Mouse (Mus musculus) MN1 (cell line): ENCODE measurements at regions not wholly inside any gene's neighbourhood (a gene's known extent, or its start where the extent isn't known, plus 50 kb on each side); places are given as distances from the start of the nearest gene placed in this dataset.

Source experiments
- DNase-seq: peaks from one replicate; pipeline ENCODE4 v3.0.0-alpha.2; 2016; ENCODE audit warnings: low spot score

GRCm38 (mm10) chr13:101427426-101428221 is 340.4 kb downstream of the Pik3r1 start:
- peak; percentile 30 for DNase-seq

- no peak for DNase-seq
Measured at GRCm38 (mm10) chr13:101426461-101426860, 341.6 kb downstream of the Pik3r1 start.

- no peak for DNase-seq
Measured at GRCm38 (mm10) chr13:101422082-101422481, 345.9 kb downstream of the Pik3r1 start.

GRCm38 (mm10) chr13:101419457-101420025 is 348.5 kb downstream of the Pik3r1 start:
- DNase-seq, result no peak

- no peak for DNase-seq
Measured at GRCm38 (mm10) chr13:101418272-101418671, 349.7 kb downstream of the Pik3r1 start.

- DNase-seq, result no peak
Measured at GRCm38 (mm10) chr13:101408885-101409284, 359.1 kb downstream of the Pik3r1 start.

- DNase-seq, result no peak
Measured at GRCm38 (mm10) chr13:101407633-101408032, 360.4 kb downstream of the Pik3r1 start.

GRCm38 (mm10) chr13:101373581-101374189 is 394.3 kb downstream of the Pik3r1 start:
- no peak for DNase-seq

GRCm38 (mm10) chr13:101371906-101372305 is 396.1 kb downstream of the Pik3r1 start:
- no peak for DNase-seq

GRCm38 (mm10) chr13:101368170-101368569 is 399.8 kb downstream of the Pik3r1 start:
- no peak for DNase-seq

GRCm38 (mm10) chr13:101355363-101355762 is 412.7 kb downstream of the Pik3r1 start:
- DNase-seq, result no peak

- no peak for DNase-seq
Measured at GRCm38 (mm10) chr13:101351123-101351522, 416.9 kb downstream of the Pik3r1 start.

- no peak for DNase-seq
Measured at GRCm38 (mm10) chr13:101349354-101349753, 418.7 kb downstream of the Pik3r1 start.

GRCm38 (mm10) chr13:101338280-101338872 is 429.6 kb downstream of the Pik3r1 start:
- DNase-seq, result no peak

GRCm38 (mm10) chr13:101318621-101319020 is 449.4 kb downstream of the Pik3r1 start:
- DNase-seq, result no peak

- no peak for DNase-seq
Measured at GRCm38 (mm10) chr13:101316336-101316735, 451.7 kb downstream of the Pik3r1 start.

GRCm38 (mm10) chr13:101314040-101314439 is 454.0 kb downstream of the Pik3r1 start:
- no peak for DNase-seq

GRCm38 (mm10) chr13:101311634-101312314 is 456.2 kb downstream of the Pik3r1 start:
- peak; percentile 78 for DNase-seq

- no peak for DNase-seq
Measured at GRCm38 (mm10) chr13:101308724-101309123, 459.3 kb downstream of the Pik3r1 start.

GRCm38 (mm10) chr13:101305695-101306413 is 462.2 kb downstream of the Pik3r1 start:
- DNase-seq, result no peak

GRCm38 (mm10) chr13:101305063-101305462 is 463.0 kb downstream of the Pik3r1 start:
- DNase-seq, result no peak
